Mouse (Mus musculus) limb, embryonic 11.5 days (tissue): ENCODE data around the gene Gm28043. TPM values are rescaled to one million over a fixed set of nuclear protein-coding genes. Genes with fewer than 3 reads are reported as not detected.

ENCODE experiments used
- ATAC-seq: fragments of 200-750 bp; cut with Nextera tagmentation; 2 replicates; pipeline ENCODE4 v1.8.0; 2017; ENCODE audit warnings: low read depth; ENCODE audit not compliant: insufficient number of reproducible peaks, low FRiP score, low TSS enrichment
- DNase-seq: peaks from one replicate; pipeline ENCODE4 v3.0.0-alpha.2; 2015; ENCODE audit warnings: low spot score
- H3K27ac ChIP-seq: fragments of 300-500 bp; sonication (generic); replicated peaks from 2 replicates; pipeline ENCODE4 v1.5.1; 2014; ENCODE audit warnings: low read depth, mild to moderate bottlenecking, low read length
- H3K27me3 ChIP-seq: fragments of 300-500 bp; sonication (generic); 2 replicates; pipeline ENCODE4 v1.6.1; 2014; ENCODE audit warnings: mild to moderate bottlenecking, low read length, mixed read lengths; ENCODE audit not compliant: control insufficient read depth, insufficient read depth
- H3K36me3 ChIP-seq: fragments of 300-500 bp; sonication (generic); 2 replicates; pipeline ENCODE4 v1.6.1; 2014; ENCODE audit warnings: mild to moderate bottlenecking, low read length, moderate library complexity, mixed read lengths; ENCODE audit not compliant: control insufficient read depth, insufficient read depth
- H3K4me1 ChIP-seq: fragments of 300-500 bp; sonication (generic); 2 replicates; pipeline ENCODE4 v1.6.1; 2014; ENCODE audit warnings: low read length, mixed read lengths; ENCODE audit not compliant: control insufficient read depth, insufficient read depth
- H3K4me2 ChIP-seq: fragments of 300-500 bp; sonication (generic); 2 replicates; pipeline ENCODE4 v1.6.1; 2014; ENCODE audit warnings: low read depth, mild to moderate bottlenecking, moderate library complexity; ENCODE audit not compliant: severe bottlenecking
- H3K4me3 ChIP-seq: fragments of 300-500 bp; sonication (generic); 2 replicates; pipeline ENCODE4 v1.5.1; 2014; ENCODE audit warnings: low read depth, low read length
- H3K9ac ChIP-seq: fragments of 300-500 bp; sonication (generic); 2 replicates; pipeline ENCODE4 v1.6.1; 2014; ENCODE audit warnings: mild to moderate bottlenecking, low read length
- H3K9me3 ChIP-seq: fragments of 300-500 bp; sonication (generic); 2 replicates; pipeline ENCODE4 v1.6.1; 2016; ENCODE audit warnings: low read length; ENCODE audit not compliant: control insufficient read depth
- WGBS: fragments of 180-500 bp; shearing (Covaris S2); extraction: QIAGEN DNeasy Blood & Tissue Kit; methylation state at CpG from one replicate; pipeline ENCODE4 v1.1.7; 2014; 5-methylcytosine and 5-hydroxymethylcytosine counted together
- polyA plus RNA-seq: library from polyadenylated mRNA; unstranded; fragments of >200 nt; fragmentation: Nextera tagmentation; extraction: Ambion mirVana; gene quantifications from 2 replicates; pipeline ENCODE4 v1.2.1, GENCODE M21; 2014

Gene Gm28043
- polyA plus RNA-seq, 1 experiment from 2014 or later = 2.9 TPM

- H3K4me2 ChIP-seq = no peak overlapping the region
- no peak overlapping the region for H3K4me3 ChIP-seq
- H3K9me3 ChIP-seq = no peaks in the 10 kb centered on the region
- no peak overlapping the region for H3K27ac ChIP-seq
- ATAC-seq (no peak), DNase-seq (no peak)
- peaks cover 6% of the 10 kb centered on the region for H3K4me1 ChIP-seq
- no peak overlapping the region for H3K9ac ChIP-seq
- H3K36me3 ChIP-seq = no peaks in the 10 kb centered on the region
- 96% methylated on average over 6 of the region's 6 CpGs for WGBS
- no peaks in the 10 kb centered on the region for H3K27me3 ChIP-seq
Measured at GRCm38 (mm10) chr17:29585446-29585845, 29.2 kb upstream of the Gm28043 start.

GRCm38 (mm10) chr17:29586921-29587320 lies 27.8 kb upstream of the Gm28043 start:
- no peak overlapping the region for H3K4me2 ChIP-seq
- no peaks in the 10 kb centered on the region for H3K9me3 ChIP-seq
- H3K4me3 ChIP-seq = no peak overlapping the region
- ATAC-seq (no peak), DNase-seq (no peak)
- no peak overlapping the region for H3K27ac ChIP-seq
- whole genome bisulfite sequencing = 84% methylated on average over 9 of the region's 9 CpGs
- no peaks in the 10 kb centered on the region for H3K36me3 ChIP-seq
- no peaks in the 10 kb centered on the region for H3K27me3 ChIP-seq
- H3K9ac ChIP-seq = no peak overlapping the region
- peaks cover 6% of the 10 kb centered on the region for H3K4me1 ChIP-seq

GRCm38 (mm10) chr17:29589221-29589898 lies 25.3 kb upstream of the Gm28043 start:
- no peaks in the 10 kb centered on the region for H3K9me3 ChIP-seq
- 61% methylated on average over 11 of the region's 11 CpGs for WGBS
- 0 out of 2 replicates have a peak overlapping the region, but pooled peaks have one; percentile 12 for H3K27ac ChIP-seq
- H3K4me1 ChIP-seq = peaks cover 6% of the 10 kb centered on the region
- no peak overlapping the region for H3K4me3 ChIP-seq
- ATAC-seq (no peak), DNase-seq (no peak)
- 0 out of 2 replicates have a peak, but pooled peaks cover 2% of the 10 kb centered on the region for H3K36me3 ChIP-seq
- H3K9ac ChIP-seq = no peak overlapping the region; the same call in 1 of the 2 replicates
- H3K4me2 ChIP-seq = no peak overlapping the region
- H3K27me3 ChIP-seq = no peaks in the 10 kb centered on the region

- no peaks in the 10 kb centered on the region for H3K27me3 ChIP-seq
- ATAC-seq (no peak), DNase-seq (no peak)
- H3K4me1 ChIP-seq = no peaks in the 10 kb centered on the region
- no peaks in the 10 kb centered on the region for H3K9me3 ChIP-seq
- H3K36me3 ChIP-seq = peaks cover 6% of the 10 kb centered on the region; the same call in 1 of the 2 replicates
- no peak overlapping the region for H3K4me2 ChIP-seq
- no peak overlapping the region for H3K27ac ChIP-seq
- H3K9ac ChIP-seq = no peak overlapping the region
- 80% methylated on average over 15 of the region's 15 CpGs for WGBS
- no peak overlapping the region for H3K4me3 ChIP-seq
Measured at GRCm38 (mm10) chr17:29595891-29596770, 18.5 kb upstream of the Gm28043 start.

GRCm38 (mm10) chr17:29596771-29597132 lies 17.9 kb upstream of the Gm28043 start:
- Histone ChIP-seq H3K27me3 (no peaks in the 10 kb centered on the region), H3K4me1 (no peaks in the 10 kb centered on the region), H3K27ac (no peak overlapping the region), H3K4me3 (no peak overlapping the region), H3K9me3 (no peaks in the 10 kb centered on the region), H3K4me2 (no peak overlapping the region), H3K36me3 (peaks cover 6% of the 10 kb centered on the region; the same call in 1 of the 2 replicates), H3K9ac (no peak overlapping the region)
- WGBS = 92% methylated on average over 13 of the region's 13 CpGs
- ATAC-seq = no peak
- no peak for DNase-seq

GRCm38 (mm10) chr17:29599051-29599450 lies 15.6 kb upstream of the Gm28043 start:
- Histone ChIP-seq H3K9me3 (no peaks in the 10 kb centered on the region), H3K27me3 (no peaks in the 10 kb centered on the region), H3K4me3 (no peak overlapping the region), H3K27ac (no peak overlapping the region), H3K4me2 (no peak overlapping the region), H3K9ac (no peak overlapping the region), H3K36me3 (peaks cover 8% of the 10 kb centered on the region; the same call in 1 of the 2 replicates), H3K4me1 (no peaks in the 10 kb centered on the region)
- 93% methylated on average over 14 of the region's 14 CpGs for WGBS
- DNase-seq = no peak
- ATAC-seq = no peak

- Histone ChIP-seq H3K27me3 (no peaks in the 10 kb centered on the region), H3K9ac (no peak overlapping the region), H3K36me3 (peaks cover 8% of the 10 kb centered on the region; the same call in 1 of the 2 replicates), H3K4me3 (no peak overlapping the region), H3K4me1 (no peaks in the 10 kb centered on the region), H3K9me3 (no peaks in the 10 kb centered on the region), H3K27ac (no peak overlapping the region), H3K4me2 (no peak overlapping the region)
- ATAC-seq = no peak
- WGBS = 90% methylated on average over 8 of the region's 8 CpGs
- no peak for DNase-seq
Measured at GRCm38 (mm10) chr17:29599537-29599936, 15.1 kb upstream of the Gm28043 start.

- H3K36me3 ChIP-seq = peaks cover 5% of the 10 kb centered on the region; the same call in 1 of the 2 replicates
- no peaks in the 10 kb centered on the region for H3K9me3 ChIP-seq
- no peaks in the 10 kb centered on the region for H3K4me1 ChIP-seq
- no peaks in the 10 kb centered on the region for H3K27me3 ChIP-seq
- no peak for ATAC-seq
- 78% methylated on average over 4 of the region's 4 CpGs for WGBS
- DNase-seq = no peak
- H3K9ac ChIP-seq = no peak overlapping the region
- H3K4me2 ChIP-seq = no peak overlapping the region
- H3K27ac ChIP-seq = no peak overlapping the region
- H3K4me3 ChIP-seq = no peak overlapping the region
Measured at GRCm38 (mm10) chr17:29601391-29601790, 13.3 kb upstream of the Gm28043 start.
